Mouse (Mus musculus): ENCODE results near the gene Ppm1k. TPM values are rescaled to one million over a fixed set of nuclear protein-coding genes. Genes with fewer than 3 reads are reported as not detected.
"Not testable (repeated sequence)": the region's sequence is repeated elsewhere in the genome, so short reads cannot be mapped to it uniquely, and the experiment has no call there.

The Ppm1k gene
- polyA plus RNA-seq, 1 experiment from 2014 or later = 6.8 TPM

GRCm38 (mm10) chr6:57563454-57563853 is 28.2 kb upstream of the Ppm1k start:
- no peaks in the 10 kb centered on the region; the same call in 1 of the 2 replicates for H3K9me3 ChIP-seq (ENCODE audit: control insufficient read depth, low read length)
- DNase-seq = no peak
- whole genome bisulfite sequencing = 89% methylated on average over 1 of the region's 1 CpGs

GRCm38 (mm10) chr6:57557796-57558317 is 22.6 kb upstream of the Ppm1k start:
- H3K4me1 ChIP-seq (ENCODE audit: control insufficient read depth, insufficient read depth, low read length) = no peaks in the 10 kb centered on the region
- H3K4me3 ChIP-seq (replicated peaks; ENCODE audit: low read depth, low read length) = no peak overlapping the region
- ATAC-seq (ENCODE audit: low FRiP score, low TSS enrichment) (no peak), DNase-seq (no peak)
- H3K9ac ChIP-seq (replicated peaks; ENCODE audit: low read length) = no peak overlapping the region
- no peaks in the 10 kb centered on the region for H3K27me3 ChIP-seq (ENCODE audit: control insufficient read depth, insufficient read depth, low read length)
- no peak overlapping the region for H3K4me2 ChIP-seq (ENCODE audit: low read length)
- WGBS = 61% methylated on average over 4 of the region's 4 CpGs
- no peaks in the 10 kb centered on the region for H3K36me3 ChIP-seq (ENCODE audit: control insufficient read depth, insufficient read depth, low read length)
- H3K27ac ChIP-seq (replicated peaks; ENCODE audit: low read depth, low read length) = no peak overlapping the region
- no peaks in the 10 kb centered on the region; the same call in 1 of the 2 replicates for H3K9me3 ChIP-seq (ENCODE audit: control insufficient read depth, low read length)

More at GRCm38 (mm10) chr6:57563454-57563853, 28.2 kb upstream of the Ppm1k start:
- no peak overlapping the region for H3K4me2 ChIP-seq (ENCODE audit: low read length)
- no peak overlapping the region for H3K27ac ChIP-seq (replicated peaks; ENCODE audit: low read depth, low read length)
- H3K27me3 ChIP-seq (ENCODE audit: control insufficient read depth, insufficient read depth, low read length) = no peaks in the 10 kb centered on the region
- H3K9ac ChIP-seq (replicated peaks; ENCODE audit: low read length) = no peak overlapping the region
- no peaks in the 10 kb centered on the region for H3K4me1 ChIP-seq (ENCODE audit: control insufficient read depth, insufficient read depth, low read length)
- H3K4me3 ChIP-seq (replicated peaks; ENCODE audit: low read depth, low read length) = no peak overlapping the region
- H3K36me3 ChIP-seq (ENCODE audit: control insufficient read depth, insufficient read depth, low read length) = no peaks in the 10 kb centered on the region
- ATAC-seq (ENCODE audit: low FRiP score, low TSS enrichment) = no peak

DNA sequence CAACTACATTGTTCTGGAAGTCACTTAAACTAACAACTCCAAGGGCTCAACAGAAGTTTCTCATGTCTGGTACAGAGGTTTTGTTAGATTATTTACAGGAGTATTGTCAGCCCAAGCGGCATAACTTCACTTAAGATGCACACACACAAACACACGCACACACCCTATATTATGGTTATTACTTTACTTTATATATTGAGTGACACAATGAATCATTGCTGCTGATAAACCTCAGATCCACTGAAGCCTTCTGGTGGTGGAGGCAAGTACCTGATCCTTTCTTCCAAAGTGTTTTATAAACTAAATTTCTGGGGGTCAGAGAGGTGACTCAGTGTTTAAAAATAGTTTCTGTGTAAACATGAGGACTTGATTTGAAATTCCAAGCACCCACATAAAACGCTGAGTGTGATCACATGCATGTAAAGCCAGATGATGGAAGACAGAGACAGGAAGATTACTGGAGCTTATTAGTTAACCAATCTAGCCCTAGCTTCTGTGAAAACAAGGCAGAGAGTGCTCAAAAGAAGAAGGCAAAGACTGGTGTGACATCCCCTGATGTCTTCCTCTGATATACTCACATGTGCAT is 16.0 kb upstream of the Ppm1k start:
- Histone ChIP-seq H3K4me2 (ENCODE audit: low read length) (no peak overlapping the region), H3K27me3 (ENCODE audit: control insufficient read depth, insufficient read depth, low read length) (no peaks in the 10 kb centered on the region), H3K27ac (replicated peaks; ENCODE audit: low read depth, low read length) (no peak overlapping the region), H3K9ac (replicated peaks; ENCODE audit: low read length) (no peak overlapping the region), H3K4me3 (replicated peaks; ENCODE audit: low read depth, low read length) (no peak overlapping the region), H3K9me3 (ENCODE audit: control insufficient read depth, low read length) (no peaks in the 10 kb centered on the region), H3K36me3 (ENCODE audit: control insufficient read depth, insufficient read depth, low read length) (no peaks in the 10 kb centered on the region), H3K4me1 (ENCODE audit: control insufficient read depth, insufficient read depth, low read length) (no peaks in the 10 kb centered on the region)
- 86% methylated on average over 3 of the region's 3 CpGs for WGBS
- ATAC-seq (ENCODE audit: low FRiP score, low TSS enrichment) (no peak), DNase-seq (no peak)

DNA sequence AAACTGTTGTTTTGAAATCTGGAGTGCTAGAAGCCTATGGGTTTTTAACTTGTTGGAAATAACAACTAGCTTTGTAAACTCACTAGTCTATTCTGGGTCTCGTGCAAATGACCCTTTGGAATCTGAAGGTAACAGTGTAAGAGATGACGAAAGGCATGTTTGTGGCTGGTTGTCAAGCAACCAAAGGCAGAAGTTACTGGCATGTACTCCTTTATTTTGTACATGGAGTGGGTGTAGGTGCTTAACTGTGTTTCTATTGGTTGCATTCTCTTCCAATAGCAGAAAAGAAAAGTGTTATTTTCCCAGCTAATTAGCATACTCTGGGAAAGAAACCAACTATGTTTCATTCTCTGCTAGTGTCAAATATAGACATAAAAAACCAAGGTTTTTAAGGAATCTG is 9.6 kb upstream of the Ppm1k start:
- H3K4me3 ChIP-seq (replicated peaks; ENCODE audit: low read depth, low read length) = no peak overlapping the region
- no peak overlapping the region for H3K9ac ChIP-seq (replicated peaks; ENCODE audit: low read length)
- H3K9me3 ChIP-seq (ENCODE audit: control insufficient read depth, low read length) = no peaks in the 10 kb centered on the region
- H3K4me2 ChIP-seq (ENCODE audit: low read length) = no peak overlapping the region
- no peak for DNase-seq
- 68% methylated on average over 2 of the region's 2 CpGs for WGBS
- ATAC-seq (ENCODE audit: low FRiP score, low TSS enrichment) = no peak
- no peaks in the 10 kb centered on the region for H3K4me1 ChIP-seq (ENCODE audit: control insufficient read depth, insufficient read depth, low read length)
- no peak overlapping the region for H3K27ac ChIP-seq (replicated peaks; ENCODE audit: low read depth, low read length)
- H3K27me3 ChIP-seq (ENCODE audit: control insufficient read depth, insufficient read depth, low read length) = no peaks in the 10 kb centered on the region
- no peaks in the 10 kb centered on the region for H3K36me3 ChIP-seq (ENCODE audit: control insufficient read depth, insufficient read depth, low read length)

DNA sequence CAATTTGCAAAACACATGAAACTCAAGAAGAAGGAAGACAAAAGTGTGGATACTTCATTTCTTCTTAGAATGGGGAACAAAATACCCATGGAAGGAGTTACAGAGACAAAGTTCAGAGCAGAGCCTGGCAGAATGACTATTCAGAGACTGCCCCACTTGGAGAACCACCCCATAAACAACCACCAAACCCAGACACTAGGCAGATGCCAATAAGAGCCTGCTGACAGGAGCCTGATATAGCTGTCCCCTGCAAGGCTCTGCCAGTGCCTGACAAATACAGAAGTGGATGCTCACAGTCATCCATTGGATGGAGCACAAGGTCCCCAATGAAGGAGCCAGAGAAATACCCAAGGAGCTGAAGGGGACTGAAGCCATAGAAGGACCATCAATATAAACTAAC is 8.3 kb upstream of the Ppm1k start:
- H3K4me3 ChIP-seq (replicated peaks; ENCODE audit: low read depth, low read length); H3K4me1 ChIP-seq (ENCODE audit: control insufficient read depth, insufficient read depth, low read length); H3K4me2 ChIP-seq (ENCODE audit: low read length); H3K9me3 ChIP-seq (ENCODE audit: control insufficient read depth, low read length); H3K9ac ChIP-seq (replicated peaks; ENCODE audit: low read length); DNase-seq; H3K27ac ChIP-seq (replicated peaks; ENCODE audit: low read depth, low read length); ATAC-seq (ENCODE audit: low FRiP score, low TSS enrichment); H3K27me3 ChIP-seq (ENCODE audit: control insufficient read depth, insufficient read depth, low read length); H3K36me3 ChIP-seq (ENCODE audit: control insufficient read depth, insufficient read depth, low read length): not testable (repeated sequence)

GRCm38 (mm10) chr6:57541737-57542335 is 6.6 kb upstream of the Ppm1k start:
- ATAC-seq (ENCODE audit: low FRiP score, low TSS enrichment) (no peak), DNase-seq (no peak)
- no peaks in the 10 kb centered on the region for H3K36me3 ChIP-seq (ENCODE audit: control insufficient read depth, insufficient read depth, low read length)
- H3K4me3 ChIP-seq (replicated peaks; ENCODE audit: low read depth, low read length) = no peak overlapping the region
- no peaks in the 10 kb centered on the region for H3K27me3 ChIP-seq (ENCODE audit: control insufficient read depth, insufficient read depth, low read length)
- no peak overlapping the region for H3K4me2 ChIP-seq (ENCODE audit: low read length)
- H3K9ac ChIP-seq (replicated peaks; ENCODE audit: low read length) = no peak overlapping the region
- no peaks in the 10 kb centered on the region for H3K9me3 ChIP-seq (ENCODE audit: control insufficient read depth, low read length)
- no peak overlapping the region for H3K27ac ChIP-seq (replicated peaks; ENCODE audit: low read depth, low read length)
- WGBS = 96% methylated on average over 1 of the region's 1 CpGs
- H3K4me1 ChIP-seq (ENCODE audit: control insufficient read depth, insufficient read depth, low read length) = no peaks in the 10 kb centered on the region

GRCm38 (mm10) chr6:57540950-57541498 is 5.8 kb upstream of the Ppm1k start:
- H3K4me2 ChIP-seq (ENCODE audit: low read length) = no peak overlapping the region
- ATAC-seq (ENCODE audit: low FRiP score, low TSS enrichment) (no peak), DNase-seq (no peak)
- no peaks in the 10 kb centered on the region for H3K36me3 ChIP-seq (ENCODE audit: control insufficient read depth, insufficient read depth, low read length)
- no peak overlapping the region for H3K4me3 ChIP-seq (replicated peaks; ENCODE audit: low read depth, low read length)
- H3K4me1 ChIP-seq (ENCODE audit: control insufficient read depth, insufficient read depth, low read length) = no peaks in the 10 kb centered on the region
- H3K27me3 ChIP-seq (ENCODE audit: control insufficient read depth, insufficient read depth, low read length) = no peaks in the 10 kb centered on the region
- no peak overlapping the region for H3K9ac ChIP-seq (replicated peaks; ENCODE audit: low read length)
- no peaks in the 10 kb centered on the region for H3K9me3 ChIP-seq (ENCODE audit: control insufficient read depth, low read length)
- no peak overlapping the region for H3K27ac ChIP-seq (replicated peaks; ENCODE audit: low read depth, low read length)
- 81% methylated on average over 5 of the region's 5 CpGs for WGBS

DNA sequence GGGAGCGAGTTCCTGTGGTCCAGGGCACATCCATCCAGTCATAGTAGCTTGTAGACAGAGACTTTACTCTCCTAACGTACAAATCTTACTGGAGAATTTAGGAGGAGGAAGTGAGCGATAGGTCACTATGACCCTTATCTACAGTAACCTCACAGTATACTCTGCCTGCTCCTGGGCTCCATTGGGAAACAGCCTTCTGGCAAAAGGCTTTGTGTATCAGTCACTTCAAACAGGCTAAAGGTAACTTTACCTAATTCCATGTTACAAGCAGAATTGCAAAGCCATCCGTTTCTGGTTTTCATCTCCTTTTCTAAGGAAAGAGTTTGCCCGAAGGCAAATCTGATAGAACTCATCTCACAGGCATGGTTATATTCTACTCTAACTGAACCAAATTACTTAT is 2.6 kb upstream of the Ppm1k start:
- H3K36me3 ChIP-seq (ENCODE audit: control insufficient read depth, insufficient read depth, low read length) = no peaks in the 10 kb centered on the region
- H3K27ac ChIP-seq (replicated peaks; ENCODE audit: low read depth, low read length) = no peak overlapping the region
- ATAC-seq (ENCODE audit: low FRiP score, low TSS enrichment) (no peak), DNase-seq (no peak)
- 93% methylated on average over 5 of the region's 5 CpGs for WGBS
- H3K9me3 ChIP-seq (ENCODE audit: control insufficient read depth, low read length) = no peaks in the 10 kb centered on the region
- H3K9ac ChIP-seq (replicated peaks; ENCODE audit: low read length) = no peak overlapping the region
- no peak overlapping the region for H3K4me2 ChIP-seq (ENCODE audit: low read length)
- H3K4me1 ChIP-seq (ENCODE audit: control insufficient read depth, insufficient read depth, low read length) = peaks cover 11% of the 10 kb centered on the region
- no peak overlapping the region for H3K4me3 ChIP-seq (replicated peaks; ENCODE audit: low read depth, low read length)
- H3K27me3 ChIP-seq (ENCODE audit: control insufficient read depth, insufficient read depth, low read length) = no peaks in the 10 kb centered on the region
